Mouse (Mus musculus): Measurements from ENCODE around the gene Shisal1.

- TF ChIP-seq UBTF (IDR thresholded peaks at IDR 0.05; ENCODE audit: low read depth, low read length) (no peak), ZMIZ1 (IDR thresholded peaks at IDR 0.05; ENCODE audit: low read depth, low read length) (no peak), POLR2A (IDR thresholded peaks at IDR 0.05; ENCODE audit: low read depth, low read length) (no peak), CTCF (conservative IDR thresholded peaks at IDR 0.05 in 1 of 2, IDR thresholded peaks at IDR 0.05 in 1 of 2; ENCODE audit: low read depth in 2 of 2, low read length in 2 of 2) (no peak), CHD1 (IDR thresholded peaks at IDR 0.05; ENCODE audit: low read depth, low read length) (no peak)
Measured at GRCm38 (mm10) chr15:84329940-84330339, 117.0 kb downstream of the Shisal1 start.
